Mouse (Mus musculus) heart, embryonic 12.5 days (tissue): ENCODE measurements around the gene Klrg2. TPM values are rescaled to one million over a fixed set of nuclear protein-coding genes. Genes with fewer than 3 reads are reported as not detected.

Source experiments
- polyA plus RNA-seq: library from polyadenylated mRNA; unstranded; fragments of >200 nt; fragmentation: Nextera tagmentation; extraction: Ambion mirVana; gene quantifications from 2 replicates; pipeline ENCODE4 v1.2.1, GENCODE M21; 2016

The Klrg2 gene
- polyA plus RNA-seq, 1 experiment from 2014 or later = 0.27 TPM

Other genes with a start within 250 kb of the Klrg2 start
- gene Ubn2, start 203.3 kb downstream of the Klrg2 start, polyA plus RNA-seq = 11.7 and 14.7 TPM in 2 replicates
- 202 and 217 TPM in 2 replicates for gene Fmc1, start 103.7 kb downstream of the Klrg2 start, polyA plus RNA-seq
- gene Luc7l2, start 85.9 kb downstream of the Klrg2 start, polyA plus RNA-seq = 34.4 and 37.4 TPM in 2 replicates
- 0.95 and 1.3 TPM in 2 replicates for gene Clec2l, start 25.8 kb upstream of the Klrg2 start, polyA plus RNA-seq
- gene Tbxas1, start 238.2 kb upstream of the Klrg2 start, polyA plus RNA-seq = 3.4 and 4.0 TPM in 2 replicates
- 12.5 and 15.2 TPM in 2 replicates for gene Hipk2, start 238.9 kb upstream of the Klrg2 start, polyA plus RNA-seq